Mouse (Mus musculus) limb, embryonic 13.5 days (tissue): Measurements from ENCODE around the gene Psen2. TPM values are rescaled to one million over a fixed set of nuclear protein-coding genes. Genes with fewer than 3 reads are reported as not detected.
A peak's percentile ranks its signal among the peaks of the same experiment; 100 is the strongest.

Experiments
- ATAC-seq: fragments of 200-750 bp; cut with Nextera tagmentation; 2 replicates; pipeline ENCODE4 v1.8.0; 2017; ENCODE audit warnings: low read depth, moderate number of reproducible peaks, moderate TSS enrichment; ENCODE audit not compliant: low FRiP score
- H3K27ac ChIP-seq: fragments of 300-500 bp; sonication (generic); 2 replicates; pipeline ENCODE4 v1.5.1; 2015; ENCODE audit warnings: inconsistent platforms, mild to moderate bottlenecking, moderate library complexity
- H3K27me3 ChIP-seq: fragments of 300-500 bp; sonication (generic); 2 replicates; pipeline ENCODE4 v1.6.1; 2015; ENCODE audit warnings: mild to moderate bottlenecking, inconsistent platforms
- H3K36me3 ChIP-seq: fragments of 300-500 bp; sonication (generic); 2 replicates; pipeline ENCODE4 v1.6.1; 2015; ENCODE audit warnings: inconsistent platforms, mild to moderate bottlenecking, moderate library complexity
- H3K4me1 ChIP-seq: fragments of 300-500 bp; sonication (generic); 2 replicates; pipeline ENCODE4 v1.6.1; 2015; ENCODE audit warnings: inconsistent platforms
- H3K4me2 ChIP-seq: fragments of 300-500 bp; sonication (generic); replicated peaks from 2 replicates; pipeline ENCODE4 v1.6.1; 2015; ENCODE audit warnings: inconsistent platforms, mild to moderate bottlenecking, moderate library complexity
- H3K4me3 ChIP-seq: fragments of 300-500 bp; sonication (generic); 2 replicates; pipeline ENCODE4 v1.5.1; 2015; ENCODE audit warnings: moderate library complexity, mild to moderate bottlenecking, inconsistent platforms
- H3K9ac ChIP-seq: fragments of 300-500 bp; sonication (generic); 2 replicates; pipeline ENCODE4 v1.6.1; 2015; ENCODE audit warnings: mild to moderate bottlenecking, inconsistent platforms
- H3K9me3 ChIP-seq: fragments of 300-500 bp; sonication (generic); 2 replicates; pipeline ENCODE4 v1.6.1; 2016; ENCODE audit warnings: inconsistent platforms
- WGBS: fragments of 180-500 bp; shearing (Covaris S2); methylation state at CpG from one replicate; pipeline ENCODE4 v1.1.7; 2015; 5-methylcytosine and 5-hydroxymethylcytosine counted together
- polyA plus RNA-seq: library from polyadenylated mRNA; unstranded; fragments of >200 nt; fragmentation: Nextera tagmentation; extraction: Ambion mirVana; gene quantifications from 2 replicates; pipeline ENCODE4 v1.2.1, GENCODE M21; 2015

The Psen2 gene
- polyA plus RNA-seq, 1 experiment from 2014 or later = 14.5 TPM

DNA sequence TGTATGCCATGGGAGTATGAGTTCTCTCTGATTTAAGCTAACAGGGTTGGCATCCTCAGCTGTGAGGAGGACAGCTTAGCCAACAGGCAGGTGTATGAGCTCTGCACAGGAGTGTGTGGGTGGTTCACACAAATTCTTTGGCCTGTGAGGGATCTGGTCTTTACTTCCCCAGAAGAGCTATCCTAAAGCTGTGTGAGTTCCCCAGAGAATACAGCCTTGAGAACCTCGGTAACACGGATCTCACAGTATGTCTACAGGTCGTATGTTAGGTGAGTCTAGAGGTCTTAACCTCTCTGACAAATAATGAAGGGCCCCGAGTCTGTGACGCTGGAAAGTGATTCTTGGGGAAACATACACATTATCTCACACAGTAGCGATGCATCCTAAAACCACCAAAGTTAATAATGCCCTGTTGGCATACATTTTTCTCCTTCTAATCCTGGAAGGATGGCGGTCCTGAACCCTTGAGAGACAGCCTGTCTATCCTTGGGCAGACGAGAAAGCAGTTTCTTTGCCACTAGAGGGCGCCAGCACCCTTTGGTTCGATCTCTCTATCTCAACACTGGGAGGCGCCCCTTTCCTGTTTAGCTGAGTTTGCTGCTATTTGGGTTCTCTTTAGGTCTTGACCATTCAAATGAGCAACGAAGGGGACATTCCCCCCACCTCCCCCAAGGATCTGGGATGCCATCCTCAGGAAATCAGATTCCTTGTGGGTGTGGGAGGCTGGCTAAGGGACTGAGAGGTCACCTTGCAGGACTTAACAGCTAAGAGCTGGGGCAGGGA lies 5.2 kb upstream of the Psen2 start:
- no peak overlapping the region for H3K4me3 ChIP-seq
- no peak overlapping the region for H3K9ac ChIP-seq
- H3K9me3 ChIP-seq = no peaks in the 10 kb centered on the region
- 0 out of 2 replicates have a peak overlapping the region, but pooled peaks have one; percentile 7 for H3K27ac ChIP-seq
- peaks cover 12% of the 10 kb centered on the region; the same call in 1 of the 2 replicates for H3K4me1 ChIP-seq
- H3K36me3 ChIP-seq = no peaks in the 10 kb centered on the region
- H3K27me3 ChIP-seq = peaks cover 13% of the 10 kb centered on the region
- no peak overlapping the region for H3K4me2 ChIP-seq
- WGBS = 15% methylated on average over 12 of the region's 12 CpGs
- ATAC-seq = peak; percentile 83

DNA sequence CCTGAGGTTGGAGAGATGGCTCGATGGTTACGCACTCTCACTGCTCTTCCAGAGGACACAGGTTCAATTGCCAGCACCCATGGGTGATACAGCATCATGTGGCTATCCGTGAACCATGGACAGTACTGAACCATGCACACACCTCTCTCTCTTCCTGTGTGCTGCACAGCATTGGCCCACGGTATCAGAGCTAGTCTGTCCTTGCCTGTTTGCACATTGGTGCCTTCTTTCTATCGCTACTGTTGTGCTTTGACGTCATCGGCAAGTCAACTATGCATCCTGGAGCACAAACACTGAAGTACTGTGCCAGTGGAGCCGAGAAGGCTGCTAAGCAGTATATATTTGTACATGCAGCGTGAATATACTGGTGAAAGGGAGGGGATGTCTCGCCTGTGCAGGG lies 3.9 kb upstream of the Psen2 start:
- Histone ChIP-seq H3K36me3 (no peaks in the 10 kb centered on the region), H3K9ac (no peak overlapping the region), H3K4me2 (no peak overlapping the region), H3K9me3 (no peaks in the 10 kb centered on the region), H3K27me3 (peaks cover 13% of the 10 kb centered on the region), H3K27ac (no peak overlapping the region), H3K4me1 (peaks cover 12% of the 10 kb centered on the region; the same call in 1 of the 2 replicates), H3K4me3 (no peak overlapping the region)
- 70% methylated on average over 10 of the region's 10 CpGs for WGBS
- ATAC-seq = no peak

DNA sequence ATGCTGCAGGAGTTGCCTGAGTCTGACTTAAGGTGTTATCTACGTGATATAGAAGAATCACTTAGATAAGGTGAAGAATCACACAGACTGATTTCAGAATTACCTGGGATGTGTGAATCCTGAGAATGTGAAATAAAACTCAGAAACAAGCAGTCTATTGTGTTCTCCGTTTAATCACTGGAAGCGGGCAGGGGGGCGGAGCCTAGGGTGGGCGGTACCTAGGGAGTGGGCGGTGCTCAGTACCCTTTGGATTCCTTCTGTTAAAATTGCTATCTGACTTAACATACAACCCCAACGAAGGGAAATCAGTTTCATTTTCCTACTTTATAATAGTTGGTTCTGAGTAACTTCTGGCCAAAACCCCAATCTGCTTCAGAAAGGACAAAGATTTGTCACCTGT lies 2.2 kb upstream of the Psen2 start:
- Histone ChIP-seq H3K4me1 (peaks cover 12% of the 10 kb centered on the region; the same call in 1 of the 2 replicates), H3K36me3 (no peaks in the 10 kb centered on the region), H3K9me3 (no peaks in the 10 kb centered on the region), H3K27me3 (peaks cover 13% of the 10 kb centered on the region), H3K4me3 (peak overlapping the region; percentile 17; the same call in 1 of the 2 replicates), H3K27ac (no peak overlapping the region), H3K9ac (no peak overlapping the region), H3K4me2 (peak overlapping the region; percentile 44)
- ATAC-seq = peak; percentile 45; the same call in 1 of the 2 replicates
- WGBS = 10% methylated on average over 7 of the region's 7 CpGs

DNA sequence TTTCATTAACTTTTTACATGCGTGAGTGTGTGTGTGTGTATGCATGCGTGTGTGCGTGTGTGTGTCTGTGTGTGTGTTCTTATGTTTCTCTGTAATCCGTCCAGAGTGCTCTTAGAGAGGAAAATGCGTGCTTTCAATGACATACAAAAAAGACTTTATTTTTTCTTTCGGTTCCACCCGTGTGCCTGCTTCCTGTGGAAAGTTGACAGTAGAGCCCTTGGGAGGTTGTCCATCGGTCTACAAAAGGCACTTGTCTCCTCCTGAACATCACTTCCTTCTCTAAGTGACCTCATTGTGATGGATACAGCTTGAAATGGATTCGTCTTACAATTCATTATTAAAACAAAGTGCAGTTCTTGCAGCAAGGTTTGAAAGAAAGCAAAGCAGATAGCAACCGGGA lies 1.6 kb upstream of the Psen2 start:
- Histone ChIP-seq H3K36me3 (no peaks in the 10 kb centered on the region), H3K27ac (no peak overlapping the region), H3K4me3 (peak overlapping the region; percentile 17; the same call in 1 of the 2 replicates), H3K27me3 (peaks cover 13% of the 10 kb centered on the region), H3K4me1 (peaks cover 12% of the 10 kb centered on the region; the same call in 1 of the 2 replicates), H3K4me2 (peak overlapping the region; percentile 44), H3K9ac (no peak overlapping the region), H3K9me3 (no peaks in the 10 kb centered on the region)
- WGBS = 70% methylated on average over 10 of the region's 10 CpGs
- no peak for ATAC-seq

DNA sequence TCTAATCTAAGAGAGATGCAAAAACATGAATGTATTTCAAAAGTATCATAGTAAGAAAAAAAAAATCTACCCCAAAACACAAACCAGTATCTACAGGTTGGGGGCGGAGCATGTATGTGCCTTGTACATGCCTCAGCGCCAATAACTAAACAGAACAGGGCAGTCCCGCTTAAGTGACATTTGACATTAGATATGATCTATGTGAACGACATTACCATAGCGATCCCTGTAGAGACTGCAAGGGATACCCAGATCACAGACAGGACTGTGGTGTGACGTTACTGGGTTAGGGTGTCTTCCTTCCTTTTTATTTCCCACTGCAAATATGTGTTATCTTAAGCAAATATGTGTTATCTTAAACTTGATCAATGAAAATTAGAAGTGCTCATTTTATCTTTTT lies 1.2 kb upstream of the Psen2 start:
- no peak overlapping the region for H3K4me3 ChIP-seq
- peaks cover 13% of the 10 kb centered on the region for H3K27me3 ChIP-seq
- H3K9ac ChIP-seq = no peak overlapping the region
- H3K27ac ChIP-seq = no peak overlapping the region
- 80% methylated on average over 6 of the region's 6 CpGs for WGBS
- H3K36me3 ChIP-seq = no peaks in the 10 kb centered on the region
- H3K9me3 ChIP-seq = no peaks in the 10 kb centered on the region
- peaks cover 12% of the 10 kb centered on the region; the same call in 1 of the 2 replicates for H3K4me1 ChIP-seq
- ATAC-seq = no peak
- H3K4me2 ChIP-seq = no peak overlapping the region

DNA sequence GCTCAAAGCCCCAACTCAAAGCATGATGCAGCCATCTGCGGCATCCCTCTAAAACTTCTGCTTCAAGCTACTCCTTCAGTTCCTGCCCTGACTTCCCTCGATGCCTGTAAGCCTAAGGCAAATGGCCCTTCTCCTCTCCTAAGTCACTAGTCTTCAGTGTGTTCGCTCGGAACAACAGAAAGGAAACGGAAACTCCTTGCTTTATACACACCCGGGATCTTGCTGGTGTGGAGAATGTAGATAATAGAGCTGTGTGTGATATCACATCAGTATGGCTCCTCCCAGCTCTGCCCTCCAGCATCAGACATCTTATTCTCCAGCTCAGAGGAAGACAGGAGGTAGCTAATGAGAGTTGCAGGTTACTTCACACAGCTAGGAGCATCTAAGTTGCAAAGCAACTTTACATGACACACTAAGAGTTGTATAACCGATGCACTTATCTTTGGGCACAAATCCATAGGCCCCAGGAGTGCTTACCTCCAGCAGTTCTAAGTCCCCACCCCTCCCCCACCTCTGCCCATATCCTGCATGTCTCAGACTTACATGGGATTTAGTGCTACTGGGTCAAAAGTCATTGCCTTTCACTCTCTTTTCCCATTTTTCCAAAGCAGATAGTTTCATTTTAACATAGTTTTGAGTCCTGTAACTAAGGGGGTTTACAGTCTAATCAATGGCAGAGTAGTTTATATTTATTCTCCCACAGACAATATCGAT lies 1.2 kb downstream of the Psen2 start:
- Histone ChIP-seq H3K9ac (no peak overlapping the region), H3K9me3 (no peaks in the 10 kb centered on the region), H3K27me3 (peaks cover 7% of the 10 kb centered on the region), H3K4me3 (no peak overlapping the region), H3K4me2 (no peak overlapping the region), H3K36me3 (no peaks in the 10 kb centered on the region), H3K27ac (no peak overlapping the region), H3K4me1 (peaks cover 7% of the 10 kb centered on the region; the same call in 1 of the 2 replicates)
- 81% methylated on average over 8 of the region's 8 CpGs for WGBS
- no peak for ATAC-seq

DNA sequence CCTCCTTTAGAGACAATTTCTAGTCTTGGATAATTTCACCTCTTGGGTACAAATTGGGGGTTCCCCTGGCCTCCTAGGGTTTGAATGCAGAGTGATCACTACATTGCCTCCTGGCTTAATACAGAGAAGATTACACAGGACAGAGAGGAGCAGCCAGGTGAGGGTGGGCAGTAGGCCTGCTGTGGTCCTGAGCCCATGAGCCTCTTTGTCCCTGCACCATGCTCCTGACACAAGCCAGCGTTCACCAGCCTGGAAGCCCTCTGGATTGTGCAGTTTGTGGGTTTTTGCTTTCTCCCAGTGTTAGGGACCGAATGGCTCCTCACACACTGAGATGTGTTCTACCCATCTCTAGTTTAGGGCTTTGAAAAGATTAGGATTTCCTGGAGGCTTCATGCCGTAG lies 1.8 kb downstream of the Psen2 start:
- H3K9me3 ChIP-seq = no peaks in the 10 kb centered on the region
- H3K9ac ChIP-seq = no peak overlapping the region
- no peak overlapping the region for H3K4me2 ChIP-seq
- WGBS = 84% methylated on average over 3 of the region's 3 CpGs
- no peak for ATAC-seq
- no peaks in the 10 kb centered on the region for H3K36me3 ChIP-seq
- peaks cover 7% of the 10 kb centered on the region; the same call in 1 of the 2 replicates for H3K4me1 ChIP-seq
- no peak overlapping the region for H3K27ac ChIP-seq
- H3K27me3 ChIP-seq = peaks cover 5% of the 10 kb centered on the region
- H3K4me3 ChIP-seq = no peak overlapping the region

DNA sequence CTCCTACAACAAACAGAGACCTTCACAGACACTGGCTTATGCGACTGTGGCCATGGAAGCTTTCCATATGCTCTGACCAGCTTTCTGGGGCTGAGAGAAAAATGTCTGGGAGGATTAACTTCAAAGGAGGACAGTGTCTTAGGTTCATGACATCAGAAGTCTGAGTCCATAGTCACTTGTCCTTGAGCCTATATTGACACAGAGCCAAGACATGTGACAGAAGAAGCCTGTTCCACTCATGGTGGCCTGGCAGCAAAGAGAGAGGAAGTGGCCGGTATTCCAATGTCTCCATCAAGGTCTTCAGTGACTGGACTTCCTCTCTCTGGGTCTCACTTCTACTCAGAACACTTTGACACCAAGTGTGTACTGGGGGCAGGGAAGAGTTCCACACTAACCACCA lies 2.4 kb downstream of the Psen2 start:
- H3K9ac ChIP-seq = no peak overlapping the region
- H3K27me3 ChIP-seq = peaks cover 2% of the 10 kb centered on the region; the same call in 1 of the 2 replicates
- H3K4me1 ChIP-seq = peaks cover 7% of the 10 kb centered on the region; the same call in 1 of the 2 replicates
- no peaks in the 10 kb centered on the region for H3K9me3 ChIP-seq
- no peak overlapping the region for H3K27ac ChIP-seq
- no peak overlapping the region for H3K4me2 ChIP-seq
- no peak for ATAC-seq
- H3K36me3 ChIP-seq = no peaks in the 10 kb centered on the region
- WGBS = 85% methylated on average over 2 of the region's 2 CpGs
- no peak overlapping the region for H3K4me3 ChIP-seq

DNA sequence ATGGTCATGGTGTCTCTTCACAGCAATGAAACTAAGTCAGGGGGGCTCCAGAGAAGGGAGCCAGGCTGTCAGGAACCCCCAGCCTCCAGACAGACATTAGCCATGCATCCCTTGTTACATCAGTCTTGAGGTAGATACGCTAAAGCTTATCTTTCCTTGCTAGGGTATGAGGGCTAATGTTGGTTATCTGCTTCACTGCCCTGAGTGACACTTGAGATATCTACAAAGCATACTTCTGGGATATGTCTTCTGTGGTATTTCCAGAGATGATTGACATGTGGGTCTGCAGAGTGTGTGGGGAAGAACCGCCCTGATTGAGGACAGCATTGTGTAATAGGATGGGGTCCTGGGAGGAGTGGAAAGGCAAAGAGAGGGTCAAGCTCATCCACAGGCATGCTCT lies 3.5 kb downstream of the Psen2 start:
- 0 out of 2 replicates have a peak, but pooled peaks cover 4% of the 10 kb centered on the region for H3K27me3 ChIP-seq
- no peaks in the 10 kb centered on the region for H3K9me3 ChIP-seq
- no peaks in the 10 kb centered on the region for H3K36me3 ChIP-seq
- H3K4me3 ChIP-seq = no peak overlapping the region
- 82% methylated on average over 2 of the region's 2 CpGs for WGBS
- H3K9ac ChIP-seq = no peak overlapping the region
- H3K4me2 ChIP-seq = no peak overlapping the region
- ATAC-seq = no peak
- peaks cover 10% of the 10 kb centered on the region for H3K4me1 ChIP-seq
- H3K27ac ChIP-seq = no peak overlapping the region

DNA sequence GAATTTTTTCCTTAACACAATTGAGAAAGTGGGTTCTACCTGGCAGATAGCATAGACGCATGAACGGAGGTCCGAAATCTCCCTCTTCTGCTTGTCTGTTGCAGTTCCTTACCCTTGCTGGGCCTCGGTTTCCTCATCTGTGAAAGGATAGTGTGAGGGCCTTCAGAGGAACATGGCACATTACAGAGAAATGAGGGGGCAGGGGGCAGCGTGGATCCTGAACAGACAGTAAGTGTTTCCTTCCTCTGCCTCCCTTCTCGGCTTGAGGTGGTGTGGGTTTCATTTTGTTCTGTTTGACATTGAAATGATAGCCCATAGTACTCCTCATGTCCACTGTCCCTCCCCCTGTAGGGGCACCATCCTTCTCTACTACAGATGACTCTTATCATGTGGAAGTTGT lies 5.8 kb downstream of the Psen2 start:
- ATAC-seq = no peak
- Histone ChIP-seq H3K9me3 (no peaks in the 10 kb centered on the region), H3K27ac (no peak overlapping the region), H3K4me1 (peaks cover 10% of the 10 kb centered on the region), H3K36me3 (no peaks in the 10 kb centered on the region), H3K9ac (no peak overlapping the region), H3K27me3 (peaks cover 9% of the 10 kb centered on the region; the same call in 1 of the 2 replicates), H3K4me2 (no peak overlapping the region), H3K4me3 (no peak overlapping the region)
- WGBS = 93% methylated on average over 6 of the region's 6 CpGs

DNA sequence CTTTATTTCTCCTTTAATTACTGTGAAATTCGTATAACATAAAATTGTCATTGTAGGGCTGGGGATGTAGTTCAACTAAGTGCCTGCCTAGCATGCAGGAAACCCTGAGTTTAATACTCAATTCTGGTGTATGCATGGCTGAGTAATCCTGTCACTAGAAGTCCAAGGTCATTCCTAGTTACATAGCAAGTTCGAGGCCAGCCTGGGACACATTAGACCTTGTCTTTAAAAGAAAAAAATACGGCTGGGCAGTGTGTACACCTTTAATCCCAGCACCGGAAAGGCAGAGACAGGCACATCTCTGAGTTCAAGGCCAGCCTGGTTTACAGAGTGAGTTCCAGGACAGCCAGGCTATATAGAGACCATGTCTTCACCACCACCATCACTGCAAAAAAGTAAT lies 6.4 kb downstream of the Psen2 start:
- Histone ChIP-seq H3K9ac (no peak overlapping the region; the same call in 1 of the 2 replicates), H3K4me3 (peak overlapping the region; percentile 87), H3K27ac (no peak overlapping the region), H3K4me1 (peaks cover 10% of the 10 kb centered on the region), H3K9me3 (no peaks in the 10 kb centered on the region), H3K27me3 (peaks cover 9% of the 10 kb centered on the region; the same call in 1 of the 2 replicates), H3K4me2 (peak overlapping the region; percentile 98), H3K36me3 (no peaks in the 10 kb centered on the region)
- WGBS = 54% methylated on average over 4 of the region's 4 CpGs
- no peak for ATAC-seq

DNA sequence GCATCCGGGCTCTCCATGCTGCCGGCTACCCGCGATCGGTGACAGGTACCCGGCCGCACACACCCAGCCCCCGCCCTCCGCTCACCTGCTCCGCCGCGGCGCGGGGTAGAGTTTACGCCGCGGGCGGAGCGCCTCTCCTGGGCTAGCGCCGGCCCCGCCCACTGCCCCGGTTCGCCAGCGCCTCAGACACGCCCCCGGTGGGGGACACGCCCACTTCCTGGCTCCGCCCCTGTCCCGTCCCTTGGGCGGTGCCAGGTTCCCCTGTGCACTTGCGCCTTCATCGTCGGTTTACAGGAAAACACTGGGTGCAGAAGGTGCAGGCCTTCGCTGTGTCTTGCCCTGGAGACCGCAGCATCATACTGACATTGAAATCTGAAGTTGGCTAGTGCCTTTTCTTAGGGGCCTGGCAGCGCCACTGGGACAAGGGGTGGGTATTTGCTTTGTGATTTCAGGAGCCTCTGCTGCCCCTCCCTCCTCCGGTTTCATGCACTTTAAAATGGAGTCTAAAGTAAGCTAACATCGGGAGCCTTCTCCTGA lies 7.0 kb downstream of the Psen2 start:
- H3K4me2 ChIP-seq = peak overlapping the region; percentile 98
- under 1% methylated on average over 39 of the region's 39 CpGs for WGBS
- H3K9ac ChIP-seq = peak overlapping the region; percentile 82
- H3K27ac ChIP-seq = no peak overlapping the region
- peak; percentile 89 for ATAC-seq
- peaks cover 10% of the 10 kb centered on the region for H3K4me1 ChIP-seq
- peak overlapping the region; percentile 87 for H3K4me3 ChIP-seq
- peaks cover 9% of the 10 kb centered on the region; the same call in 1 of the 2 replicates for H3K27me3 ChIP-seq
- H3K36me3 ChIP-seq = no peaks in the 10 kb centered on the region
- no peaks in the 10 kb centered on the region for H3K9me3 ChIP-seq
